Mouse (Mus musculus) kidney, postnatal 4 days (tissue): ENCODE measurements around the gene Rhcg.

Source experiments
- DNase-seq, 2 experiments: peaks; one replicate each; pipeline ENCODE4 v3.0.0; 2021; ENCODE audit warnings: mixed read lengths in 2 of 2

Rhcg gene

GRCm38 (mm10) chr7:79600122-79600521 is 17.3 kb downstream of the Rhcg start:
- DNase-seq, result no peak

- peak; percentile 83 to 84 for DNase-seq
Observed at GRCm38 (mm10) chr7:79594854-79595253, 22.6 kb downstream of the Rhcg start.

- peak; percentile 64 to 73 for DNase-seq
Observed at GRCm38 (mm10) chr7:79591812-79592731, 25.4 kb downstream of the Rhcg start.

GRCm38 (mm10) chr7:79590560-79591110 is 26.8 kb downstream of the Rhcg start:
- DNase-seq, result no peak

- no peak for DNase-seq
Observed at GRCm38 (mm10) chr7:79589763-79590559, 27.5 kb downstream of the Rhcg start.

- no peak for DNase-seq
Observed at GRCm38 (mm10) chr7:79588284-79588683, 29.2 kb downstream of the Rhcg start.

- peak; percentile 51 to 66 for DNase-seq
Observed at GRCm38 (mm10) chr7:79578851-79579241, 38.6 kb downstream of the Rhcg start.

- peak in 1 of 2 experiments; percentile 42 for DNase-seq
Observed at GRCm38 (mm10) chr7:79577931-79578850, 39.3 kb downstream of the Rhcg start.

GRCm38 (mm10) chr7:79577096-79577874 is 40.2 kb downstream of the Rhcg start:
- DNase-seq, result no peak

- DNase-seq, result peak; percentile 73 to 76
Observed at GRCm38 (mm10) chr7:79576659-79577058, 40.8 kb downstream of the Rhcg start.

GRCm38 (mm10) chr7:79572191-79572818 is 45.2 kb downstream of the Rhcg start:
- DNase-seq, result no peak

GRCm38 (mm10) chr7:79568937-79569535 is 48.4 kb downstream of the Rhcg start:
- DNase-seq, result peak; percentile 20 to 40

- DNase-seq, result no peak
Observed at GRCm38 (mm10) chr7:79568212-79568611, 49.2 kb downstream of the Rhcg start.

GRCm38 (mm10) chr7:79563675-79564074 is 53.8 kb downstream of the Rhcg start:
- DNase-seq, result peak; percentile 53 to 64

GRCm38 (mm10) chr7:79562385-79562784 is 55.1 kb downstream of the Rhcg start:
- no peak for DNase-seq

- no peak for DNase-seq
Observed at GRCm38 (mm10) chr7:79558698-79559097, 58.8 kb downstream of the Rhcg start.

GRCm38 (mm10) chr7:79557728-79558221 is 59.7 kb downstream of the Rhcg start:
- DNase-seq, result no peak

- peak; percentile 78 to 83 for DNase-seq
Observed at GRCm38 (mm10) chr7:79555368-79556034, 62.0 kb downstream of the Rhcg start.

GRCm38 (mm10) chr7:79552702-79553101 is 64.8 kb downstream of the Rhcg start:
- DNase-seq, result peak; percentile 37 to 45
